Mouse (Mus musculus): Measurements from ENCODE around the gene Iqgap2. TPM values are rescaled to one million over a fixed set of nuclear protein-coding genes. Genes with fewer than 3 reads are reported as not detected.

The Iqgap2 gene
- total and polyA plus RNA-seq, 3 experiments = 0.27 to 0.32 TPM; not detected in 1

DNA sequence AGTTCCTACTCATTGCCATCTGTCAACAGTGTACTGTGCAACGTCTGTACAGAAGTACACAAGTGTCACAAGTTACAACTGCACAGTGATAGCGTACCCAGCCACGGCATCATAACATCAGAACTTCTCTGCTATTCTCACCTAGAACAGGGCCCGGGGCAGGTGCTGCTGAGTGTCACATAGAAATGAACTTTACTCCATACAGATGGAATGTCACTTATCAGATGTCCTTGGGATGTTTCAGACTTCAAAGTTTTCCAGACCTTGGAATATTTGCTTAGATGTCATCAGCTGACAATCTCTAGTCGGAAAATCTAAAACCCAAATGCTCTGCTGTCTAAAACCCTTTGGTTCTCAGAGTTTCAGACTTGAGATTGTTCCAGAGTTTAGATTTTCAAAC, 137.4 kb downstream of the Iqgap2 start:
- Histone ChIP-seq H3K9ac (ENCODE audit: control insufficient read depth, low read depth, low read length, poor library complexity, severe bottlenecking) (no peak overlapping the region), H3K27ac (ENCODE audit: control insufficient read depth, low read depth, low read length) (no peak overlapping the region), H3K79me2 (ENCODE audit: control insufficient read depth, insufficient read depth, low read length, poor library complexity) (no peaks in the 10 kb centered on the region), H3K4me1 (ENCODE audit: control insufficient read depth in 1 of 2, insufficient read depth in 2 of 2, low read length in 2 of 2) (no peaks in the 10 kb centered on the region), H3K27me3 (ENCODE audit: control insufficient read depth in 1 of 2, insufficient read depth in 2 of 2, low read length in 2 of 2) (peaks cover 0 to 5% of the 10 kb centered on the region in 2 experiments), H3K4me3 (ENCODE audit: control insufficient read depth in 1 of 2, insufficient read depth in 1 of 2, low read depth in 2 of 2, low read length in 2 of 2) (no peak overlapping the region), H3K9me3 (replicated peaks; ENCODE audit: insufficient read depth, low read length) (no peaks in the 10 kb centered on the region), H3K36me3 (ENCODE audit: control insufficient read depth in 1 of 2, insufficient read depth in 2 of 2, low read length in 2 of 2) (no peaks in the 10 kb centered on the region)
- TF ChIP-seq RCOR1 (IDR thresholded peaks at IDR 0.05; ENCODE audit: low read depth, low read length) (no peak), USF1 (IDR thresholded peaks at IDR 0.05; ENCODE audit: low read depth, low read length) (no peak)
- no peak for DNase-seq (ENCODE audit: low read depth, low spot score)

DNA sequence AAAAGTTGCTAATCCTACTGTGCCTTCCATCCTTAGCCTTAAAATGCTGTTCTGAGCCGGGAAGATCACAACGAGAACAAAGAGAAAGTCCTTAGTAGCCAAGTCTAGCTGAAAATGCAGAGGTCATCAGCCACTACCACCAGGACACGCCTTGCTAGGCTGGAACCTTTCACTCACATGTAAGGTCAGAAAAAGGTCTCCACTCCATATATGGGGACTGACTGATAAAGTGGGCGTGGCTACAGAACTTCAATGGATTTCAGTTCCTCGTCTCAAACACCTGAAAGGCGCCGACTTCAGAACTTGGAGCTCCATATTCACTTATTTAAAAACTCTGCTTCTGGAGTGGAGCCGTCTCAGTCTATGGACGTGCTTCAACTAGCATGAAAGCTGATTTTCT, 139.3 kb downstream of the Iqgap2 start:
- Histone ChIP-seq H3K27me3 (ENCODE audit: control insufficient read depth in 1 of 2, insufficient read depth in 2 of 2, low read length in 2 of 2) (peaks cover 0 to 5% of the 10 kb centered on the region in 2 experiments), H3K9ac (ENCODE audit: control insufficient read depth, low read depth, low read length, poor library complexity, severe bottlenecking) (no peak overlapping the region), H3K79me2 (ENCODE audit: control insufficient read depth, insufficient read depth, low read length, poor library complexity) (no peaks in the 10 kb centered on the region), H3K9me3 (replicated peaks; ENCODE audit: insufficient read depth, low read length) (no peaks in the 10 kb centered on the region), H3K4me3 (ENCODE audit: control insufficient read depth in 1 of 2, insufficient read depth in 1 of 2, low read depth in 2 of 2, low read length in 2 of 2) (no peak overlapping the region), H3K27ac (ENCODE audit: control insufficient read depth, low read depth, low read length) (no peak overlapping the region), H3K4me1 (ENCODE audit: control insufficient read depth in 1 of 2, insufficient read depth in 2 of 2, low read length in 2 of 2) (no peaks in the 10 kb centered on the region), H3K36me3 (ENCODE audit: control insufficient read depth in 1 of 2, insufficient read depth in 2 of 2, low read length in 2 of 2) (no peaks in the 10 kb centered on the region)
- DNase-seq (ENCODE audit: low read depth, low spot score) = no peak
- TF ChIP-seq KAT2A (conservative IDR thresholded peaks at IDR 0.05; ENCODE audit: low read depth, low read length) (no peak), TAL1 (IDR thresholded peaks at IDR 0.05; ENCODE audit: low read length) (no peak), UBTF (IDR thresholded peaks at IDR 0.05; ENCODE audit: borderline replicate concordance, insufficient read depth, low read depth, low read length) (no peak), POLR2AphosphoS2 (IDR thresholded peaks at IDR 0.05; ENCODE audit: low read length) (no peak), MAX (IDR thresholded peaks at IDR 0.05; ENCODE audit: low read length) (no peak), NELFE (IDR thresholded peaks at IDR 0.05; ENCODE audit: low read depth, low read length) (no peak), MAZ (IDR thresholded peaks at IDR 0.05; ENCODE audit: low read depth, low read length) (no peak), GABPA (IDR thresholded peaks at IDR 0.05; ENCODE audit: low read depth, low read length) (no peak), SMC3 (IDR thresholded peaks at IDR 0.05; ENCODE audit: low read depth, low read length) (no peak), RCOR1 (IDR thresholded peaks at IDR 0.05; ENCODE audit: low read depth, low read length) (no peak), BHLHE40 (IDR thresholded peaks at IDR 0.05; ENCODE audit: borderline replicate concordance, low read depth, low read length) (no peak)

GRCm38 (mm10) chr13:95747541-95747940, 144.2 kb downstream of the Iqgap2 start:
- DNase-seq (ENCODE audit: low read depth, low spot score) = no peak
- H3K79me2 ChIP-seq (ENCODE audit: control insufficient read depth, insufficient read depth, low read length, poor library complexity) = no peaks in the 10 kb centered on the region
- H3K4me3 ChIP-seq (ENCODE audit: control insufficient read depth in 1 of 2, insufficient read depth in 1 of 2, low read depth in 2 of 2, low read length in 2 of 2) = no peak overlapping the region
- no peak overlapping the region for H3K9ac ChIP-seq (ENCODE audit: control insufficient read depth, low read depth, low read length, poor library complexity, severe bottlenecking)
- no peaks in the 10 kb centered on the region for H3K9me3 ChIP-seq (replicated peaks; ENCODE audit: insufficient read depth, low read length)
- TF ChIP-seq NRF1 (IDR thresholded peaks at IDR 0.05; ENCODE audit: insufficient read depth, low read depth, low read length, poor library complexity, severe bottlenecking) = no peak
- no peak overlapping the region for H3K27ac ChIP-seq (ENCODE audit: control insufficient read depth, low read depth, low read length)
- H3K27me3 ChIP-seq (ENCODE audit: control insufficient read depth in 1 of 2, insufficient read depth in 2 of 2, low read length in 2 of 2) = peaks cover 0 to 2% of the 10 kb centered on the region in 2 experiments; a peak in 2 of 4 replicates
- no peaks in the 10 kb centered on the region; a peak in 1 of 4 replicates for H3K4me1 ChIP-seq (ENCODE audit: control insufficient read depth in 1 of 2, insufficient read depth in 2 of 2, low read length in 2 of 2)
- H3K36me3 ChIP-seq (ENCODE audit: control insufficient read depth in 1 of 2, insufficient read depth in 2 of 2, low read length in 2 of 2) = no peaks in the 10 kb centered on the region; a peak in 1 of 4 replicates
